Mouse (Mus musculus): ENCODE data around the gene Rab11fip5. TPM values are rescaled to one million over a fixed set of nuclear protein-coding genes. Genes with fewer than 3 reads are reported as not detected.

Rab11fip5 gene
- total RNA-seq, 2 experiments from 2014 or later: 1.1 to 3.5 TPM

GRCm38 (mm10) chr6:85286283-85287047 is 88.0 kb downstream of the Rab11fip5 start:
- no peak for ATAC-seq (replicated peaks; ENCODE audit: low FRiP score, low TSS enrichment, poor library complexity, severe bottlenecking)

Other genes starting within 250 kb of the Rab11fip5 start
- 30.5 and 41.7 TPM in 2 replicates for gene Spr, start 236.9 kb downstream of the Rab11fip5 start, total RNA-seq (2014; fragmentation: Nextera tagmentation)
- gene Spr, start 236.9 kb downstream of the Rab11fip5 start, total RNA-seq (2017): 42.1 and 51.2 TPM in 2 replicates
- gene Emx1, start 187.2 kb downstream of the Rab11fip5 start, total RNA-seq (2014; fragmentation: Nextera tagmentation): not detected in 2 replicates
- gene Emx1, start 187.2 kb downstream of the Rab11fip5 start, total RNA-seq (2017): not detected in 2 replicates
- 0.31 and 1.5 TPM in 2 replicates for gene Sfxn5, start 41.2 kb downstream of the Rab11fip5 start, total RNA-seq (2014; fragmentation: Nextera tagmentation)
- gene Sfxn5, start 41.2 kb downstream of the Rab11fip5 start, total RNA-seq (2017): 0.76 and 1.3 TPM in 2 replicates
- not detected in 2 replicates for gene Noto, start 49.3 kb upstream of the Rab11fip5 start, total RNA-seq (2014; fragmentation: Nextera tagmentation)
- not detected in 2 replicates for gene Noto, start 49.3 kb upstream of the Rab11fip5 start, total RNA-seq (2017)
- 43.9 and 54.6 TPM in 2 replicates for gene Smyd5, start 57.4 kb upstream of the Rab11fip5 start, total RNA-seq (2014; fragmentation: Nextera tagmentation)
- 36.8 and 43.6 TPM in 2 replicates for gene Smyd5, start 57.4 kb upstream of the Rab11fip5 start, total RNA-seq (2017)
- gene Cct7, start 76.9 kb upstream of the Rab11fip5 start, total RNA-seq (2014; fragmentation: Nextera tagmentation): 322 and 323 TPM in 2 replicates
- gene Cct7, start 76.9 kb upstream of the Rab11fip5 start, total RNA-seq (2017): 456 and 460 TPM in 2 replicates
- 34.0 and 38.3 TPM in 2 replicates for gene Pradc1, start 77.3 kb upstream of the Rab11fip5 start, total RNA-seq (2014; fragmentation: Nextera tagmentation)
- 15.3 and 19.4 TPM in 2 replicates for gene Pradc1, start 77.3 kb upstream of the Rab11fip5 start, total RNA-seq (2017)
- not detected in 2 replicates for gene Fbxo41, start 128.4 kb upstream of the Rab11fip5 start, total RNA-seq (2014; fragmentation: Nextera tagmentation)
- gene Fbxo41, start 128.4 kb upstream of the Rab11fip5 start, total RNA-seq (2017): not detected in 2 replicates
- gene Egr4, start 139.0 kb upstream of the Rab11fip5 start, total RNA-seq (2014; fragmentation: Nextera tagmentation): not detected in 2 replicates
- 0.05 TPM in 1 of 2 replicates, not detected in the other for gene Egr4, start 139.0 kb upstream of the Rab11fip5 start, total RNA-seq (2017)
- 39.1 and 40.7 TPM in 2 replicates for gene Alms1, start 212.9 kb upstream of the Rab11fip5 start, total RNA-seq (2014; fragmentation: Nextera tagmentation)
- 25.4 and 25.5 TPM in 2 replicates for gene Alms1, start 212.9 kb upstream of the Rab11fip5 start, total RNA-seq (2017)